Mouse (Mus musculus) liver, embryonic 16.5 days (tissue): ENCODE measurements around the gene Hnrnpr. TPM values are rescaled to one million over a fixed set of nuclear protein-coding genes. Genes with fewer than 3 reads are reported as not detected.

Source experiments
- ATAC-seq: fragments of 200-750 bp; cut with Nextera tagmentation; 2 replicates; pipeline ENCODE4 v1.8.0; 2017; ENCODE audit warnings: low read depth, mild to moderate bottlenecking, moderate number of reproducible peaks, moderate library complexity
- H3K27ac ChIP-seq: fragments of 300-500 bp; sonication (generic); 2 replicates; pipeline ENCODE4 v1.5.1; 2014; ENCODE audit warnings: mild to moderate bottlenecking, low read length
- H3K27me3 ChIP-seq: fragments of 300-500 bp; sonication (generic); 2 replicates; pipeline ENCODE4 v1.6.1; 2014; ENCODE audit warnings: low read depth, low read length, mixed read lengths; ENCODE audit not compliant: control insufficient read depth, insufficient read depth
- H3K36me3 ChIP-seq: fragments of 300-500 bp; sonication (generic); 2 replicates; pipeline ENCODE4 v1.6.1; 2014; ENCODE audit warnings: mild to moderate bottlenecking; ENCODE audit not compliant: control insufficient read depth, insufficient read depth
- H3K4me1 ChIP-seq: fragments of 300-500 bp; sonication (generic); 2 replicates; pipeline ENCODE4 v1.6.1; 2014; ENCODE audit warnings: low read depth, low read length, mixed read lengths; ENCODE audit not compliant: control insufficient read depth
- H3K4me2 ChIP-seq: fragments of 300-500 bp; sonication (generic); 2 replicates; pipeline ENCODE4 v1.6.1; 2014; ENCODE audit warnings: low read depth, low read length, mixed read lengths
- H3K4me3 ChIP-seq: fragments of 300-500 bp; sonication (generic); 2 replicates; pipeline ENCODE4 v1.5.1; 2014; ENCODE audit warnings: low read depth, mild to moderate bottlenecking, low read length
- H3K9ac ChIP-seq: fragments of 300-500 bp; sonication (generic); 2 replicates; pipeline ENCODE4 v1.6.1; 2014; ENCODE audit warnings: low read depth, low read length
- H3K9me3 ChIP-seq: fragments of 300-500 bp; sonication (generic); replicated peaks from 2 replicates; pipeline ENCODE4 v1.6.1; 2016; ENCODE audit warnings: low read length; ENCODE audit not compliant: control insufficient read depth
- WGBS: fragments of 180-500 bp; shearing (Covaris S2); extraction: QIAGEN DNeasy Blood & Tissue Kit; methylation state at CpG from one replicate; pipeline ENCODE4 v1.1.7; 2014; ENCODE audit not compliant: insufficient replicate concordance; 5-methylcytosine and 5-hydroxymethylcytosine counted together
- polyA plus RNA-seq: library from polyadenylated mRNA; unstranded; fragments of >200 nt; fragmentation: Nextera tagmentation; extraction: Ambion mirVana; gene quantifications from 2 replicates; pipeline ENCODE4 v1.2.1, GENCODE M21; 2015

Hnrnpr gene
- polyA plus RNA-seq, 1 experiment from 2014 or later, result 44.3 TPM

DNA sequence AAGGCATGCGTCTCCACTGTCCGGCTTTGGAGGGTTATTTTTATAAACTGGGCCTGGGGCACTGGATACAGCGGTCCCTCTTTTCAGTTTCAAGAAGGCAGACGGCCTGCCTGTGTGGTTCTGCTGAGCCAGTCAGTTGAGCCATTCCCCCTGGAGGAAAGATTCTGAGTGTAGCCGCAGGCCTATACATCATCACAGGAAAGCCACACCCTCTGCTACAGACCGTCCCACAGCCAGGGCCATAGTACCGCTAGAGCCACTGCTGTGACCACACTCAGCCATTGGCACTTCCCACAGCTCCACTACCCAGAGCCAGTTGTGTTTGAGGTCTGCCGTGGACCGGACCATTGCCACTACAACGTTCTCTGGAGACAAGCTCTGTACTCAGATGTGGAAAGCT is 91.1 kb downstream of the Hnrnpr start:
- no peak overlapping the region for H3K27ac ChIP-seq
- no peak overlapping the region for H3K4me3 ChIP-seq
- H3K9me3 ChIP-seq, result no peaks in the 10 kb centered on the region
- no peaks in the 10 kb centered on the region for H3K27me3 ChIP-seq
- H3K4me1 ChIP-seq, result no peaks in the 10 kb centered on the region
- WGBS, result 69% methylated on average over 10 of the region's 10 CpGs
- H3K4me2 ChIP-seq, result no peak overlapping the region
- no peak overlapping the region for H3K9ac ChIP-seq
- no peak for ATAC-seq
- H3K36me3 ChIP-seq, result no peaks in the 10 kb centered on the region

DNA sequence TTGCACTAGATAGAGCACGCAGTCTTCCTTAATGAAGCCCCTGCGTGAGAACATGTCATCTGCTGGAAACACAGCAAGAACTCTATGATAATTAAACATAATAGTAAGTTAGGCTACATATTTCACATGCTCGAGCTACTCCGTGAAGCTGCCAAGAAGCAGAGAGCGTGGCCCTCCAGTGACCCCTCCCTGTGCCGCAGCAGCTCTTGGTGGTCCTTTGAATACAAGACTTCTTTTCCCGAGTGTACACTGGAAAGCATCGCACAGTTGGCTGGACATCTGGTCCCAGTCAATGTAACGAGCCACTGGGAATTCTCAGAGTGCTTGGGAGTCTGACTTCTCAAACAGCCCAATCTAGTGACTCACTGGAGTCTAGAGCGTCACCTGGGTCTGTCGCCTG is 97.1 kb downstream of the Hnrnpr start:
- ATAC-seq, result no peak
- Histone ChIP-seq H3K4me3 (no peak overlapping the region), H3K4me2 (no peak overlapping the region)

More for the DNA sequence above, 97.1 kb downstream of the Hnrnpr start:
- Histone ChIP-seq H3K27me3 (no peaks in the 10 kb centered on the region), H3K9me3 (no peaks in the 10 kb centered on the region), H3K9ac (no peak overlapping the region), H3K27ac (no peak overlapping the region), H3K4me1 (no peaks in the 10 kb centered on the region), H3K36me3 (no peaks in the 10 kb centered on the region)
- 67% methylated on average over 11 of the region's 11 CpGs for WGBS

Other genes with a start within 250 kb of the Hnrnpr start
- 37.5 and 40.6 TPM in 2 replicates for gene Id3, start 167.4 kb upstream of the Hnrnpr start, polyA plus RNA-seq
- gene E2f2, start 138.5 kb upstream of the Hnrnpr start, polyA plus RNA-seq, result 83.5 and 93.6 TPM in 2 replicates
- 2.2 and 3.0 TPM in 2 replicates for gene Asap3, start 104.6 kb upstream of the Hnrnpr start, polyA plus RNA-seq
- gene Tcea3, start 63.2 kb upstream of the Hnrnpr start, polyA plus RNA-seq, result 25.3 and 29.8 TPM in 2 replicates
- gene Zfp46, start 26.3 kb upstream of the Hnrnpr start, polyA plus RNA-seq, result 2.8 and 3.5 TPM in 2 replicates
- gene Htr1d, start 112.6 kb downstream of the Hnrnpr start, polyA plus RNA-seq, result 0.05 TPM in 1 of 2 replicates, not detected in the other
- gene 6030445D17Rik, start 151.3 kb downstream of the Hnrnpr start, polyA plus RNA-seq, result 0.05 and 0.11 TPM in 2 replicates
- 12.0 and 13.2 TPM in 2 replicates for gene Luzp1, start 158.8 kb downstream of the Hnrnpr start, polyA plus RNA-seq